8 mouse cellular contexts compared by ENCODE assay signal in genomic region chr3:141981613-141982432, GRCm38 (mm10).
DNase-seq lines count a peak whose midpoint lies in the region; ATAC-seq and TF ChIP-seq lines count a peak whose summit lies in the region.

No protein-coding gene starts in this region.

- H3K4me1 ChIP-seq in cortical plate, adult 2 months (ENCODE audit: control insufficient read depth, insufficient read depth, low read length): no peaks in the 10 kb centered on the region
- no peaks in the 10 kb centered on the region for H3K4me1 ChIP-seq in hindbrain, postnatal 0 days (ENCODE audit: insufficient read depth, low read length)
- H3K4me1 ChIP-seq in midbrain, embryonic 15.5 days: 0 out of 2 replicates have a peak, but pooled peaks cover 4% of the 10 kb centered on the region

- WGBS in hindbrain, postnatal 0 days: 61% methylated on average over 24 of the region's 24 CpGs
- 58% methylated on average over 24 of the region's 24 CpGs for WGBS in midbrain, embryonic 15.5 days

- peak; percentile 71 for ATAC-seq in hindbrain, postnatal 0 days
- peak; percentile 69 for ATAC-seq in midbrain, embryonic 15.5 days (replicated peaks)

- no peaks in the 10 kb centered on the region for H3K9me3 ChIP-seq in hindbrain, postnatal 0 days (ENCODE audit: low read length)
- no peaks in the 10 kb centered on the region for H3K9me3 ChIP-seq in midbrain, embryonic 15.5 days

- DNase-seq in kidney, adult 11 months: peak; percentile 9
- DNase-seq in kidney, adult 9 months: no peak
- peak; percentile 57 for DNase-seq in hindbrain, postnatal 0 days (ENCODE audit: low spot score)
- no peak for DNase-seq in T-cell, adult 2 months (ENCODE audit: low spot score)
- DNase-seq in adipocyte (ENCODE audit: low spot score): no peak
- no peak for DNase-seq in layer of hippocampus, postnatal 25 days (ENCODE audit: extremely low spot score in 1 of 2, low spot score in 1 of 2)

- peak overlapping the region; percentile 48 for H3K4me2 ChIP-seq in hindbrain, postnatal 0 days (ENCODE audit: low read depth, low read length)
- peak overlapping the region; percentile 30 for H3K4me2 ChIP-seq in midbrain, embryonic 15.5 days

- H3K4me3 ChIP-seq in cortical plate, adult 2 months (ENCODE audit: insufficient read depth, low read length): peak overlapping the region; percentile 36
- peak overlapping the region; percentile 10 for H3K4me3 ChIP-seq in hindbrain, postnatal 0 days (ENCODE audit: low read length)
- H3K4me3 ChIP-seq in midbrain, embryonic 15.5 days: 0 out of 2 replicates have a peak overlapping the region, but pooled peaks have one; percentile 0

- TF ChIP-seq CTCF in cortical plate, adult 2 months (IDR thresholded peaks at IDR 0.05; ENCODE audit: extremely low read depth, insufficient read depth, low read length): no peak
- TF ChIP-seq CTCF in hindbrain, postnatal 0 days (IDR thresholded peaks at IDR 0.05; ENCODE audit: low read depth): no peak

- H3K27ac ChIP-seq in cortical plate, adult 2 months (ENCODE audit: insufficient read depth, low read length): no peak overlapping the region
- H3K27ac ChIP-seq in hindbrain, postnatal 0 days: peak overlapping the region; percentile 51; the same call in 1 of the 2 replicates
- no peak overlapping the region for H3K27ac ChIP-seq in midbrain, embryonic 15.5 days

- TF ChIP-seq POLR2A in cortical plate, adult 2 months (IDR thresholded peaks at IDR 0.05; ENCODE audit: extremely low read depth, insufficient read depth, low read length): no peak

- no peaks in the 10 kb centered on the region for H3K27me3 ChIP-seq in hindbrain, postnatal 0 days (ENCODE audit: insufficient read depth, low read length)
- H3K27me3 ChIP-seq in midbrain, embryonic 15.5 days (replicated peaks): no peaks in the 10 kb centered on the region

- H3K36me3 ChIP-seq in hindbrain, postnatal 0 days (ENCODE audit: insufficient read depth, low read length): no peaks in the 10 kb centered on the region
- H3K36me3 ChIP-seq in midbrain, embryonic 15.5 days (replicated peaks): no peaks in the 10 kb centered on the region

- peak overlapping the region; percentile 26; the same call in 1 of the 2 replicates for H3K9ac ChIP-seq in hindbrain, postnatal 0 days (replicated peaks; ENCODE audit: low read length)
- H3K9ac ChIP-seq in midbrain, embryonic 15.5 days: no peak overlapping the region

Comparison
In these comparisons a context has a peak if more than half of its experiments do, and no peak if none do; other contexts are left out.
1. DNase-seq: peak in kidney, adult 11 months (single experiment) and hindbrain, postnatal 0 days (single experiment); none in kidney, adult 9 months (single experiment), T-cell, adult 2 months (single experiment), adipocyte (single experiment) and layer of hippocampus, postnatal 25 days (0 of 2).
2. Peak in every context shown above with its lines, with median percentiles within 50 percentile points of each other: H3K4me3 ChIP-seq.